8 mouse cellular contexts compared by ENCODE assay signal in the genomic region with DNA sequence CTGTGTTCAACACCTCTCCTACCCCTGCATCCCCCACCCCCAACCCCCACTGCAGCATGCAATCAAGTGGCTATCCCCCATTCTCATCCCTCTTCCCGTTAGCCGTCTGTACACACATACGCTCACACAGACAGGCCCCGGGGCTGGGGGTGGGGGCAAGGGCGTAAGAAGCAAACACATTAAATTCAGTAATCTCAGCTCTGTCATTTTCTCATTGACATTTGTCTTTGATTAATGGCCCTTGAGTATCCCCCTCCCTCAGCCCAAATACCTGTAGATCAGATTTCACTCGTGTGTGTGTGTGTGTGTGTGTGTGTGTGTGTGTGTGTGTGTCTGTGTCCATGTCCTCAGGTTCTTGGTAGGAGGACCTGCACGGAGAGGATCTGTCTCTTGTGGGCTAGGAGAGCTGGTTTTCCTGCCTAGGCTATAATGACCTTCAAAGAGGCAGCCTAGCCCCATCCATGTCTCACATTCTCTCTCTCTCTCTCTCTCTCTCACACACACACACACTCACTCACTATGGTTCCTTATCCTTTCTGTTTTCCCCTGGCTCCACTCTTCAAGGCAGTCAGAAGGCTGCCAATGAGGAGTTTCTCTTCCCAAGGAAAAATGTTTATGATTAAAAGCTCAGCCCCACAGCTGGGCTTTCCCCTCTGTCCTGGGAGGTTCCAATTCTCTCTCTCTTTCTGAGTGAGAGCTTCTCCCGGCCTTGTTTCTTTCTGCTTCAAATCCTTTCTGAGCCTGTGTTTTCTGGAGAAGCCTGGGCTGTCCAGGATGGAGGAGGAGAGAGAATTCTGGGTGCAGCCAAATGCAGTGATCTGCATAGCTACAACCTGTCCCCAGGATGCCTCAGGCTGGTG. TPM values are rescaled to one million over a fixed set of nuclear protein-coding genes. Genes with fewer than 3 reads are reported as not detected.
DNase-seq lines count a peak whose midpoint lies in the region; ATAC-seq and TF ChIP-seq lines count a peak whose summit lies in the region.
"Had no signal": no experiment of that assay in that cellular context is flagged by ENCODE, and none has a peak within 500 bp of the region (broad histone marks: within the 10 kb centered on the region; RNA-seq: fewer than 3 reads in every experiment).

No protein-coding gene starts in this region.

- TF ChIP-seq CTCF in layer of hippocampus, adult 2 months (conservative IDR thresholded peaks at IDR 0.05) = no peak

- no peaks in the 10 kb centered on the region for H3K36me3 ChIP-seq in hindbrain, embryonic 16.5 days (ENCODE audit: control insufficient read depth, insufficient read depth, low read length)
- peaks cover 3% of the 10 kb centered on the region for H3K36me3 ChIP-seq in neural tube, embryonic 15.5 days

- DNase-seq in layer of hippocampus, adult 2 months (ENCODE audit: low spot score in 2 of 2) = no peak
- no peak for DNase-seq in layer of hippocampus, adult 11-12 months (ENCODE audit: low spot score)
- peak; percentile 68 for DNase-seq in fat pad, adult 2 months (ENCODE audit: extremely low read depth, low read depth, low spot score)
- DNase-seq in frontal cortex, postnatal 36 days (ENCODE audit: low spot score in 2 of 2) = no peak
- DNase-seq in urinary bladder, postnatal 14 days (ENCODE audit: low spot score) = no peak
- DNase-seq: kidney, adult 18-20 months had no signal

- peak overlapping the region; percentile 92 for H3K27ac ChIP-seq in layer of hippocampus, adult 2 months
- peak overlapping the region; percentile 76 for H3K27ac ChIP-seq in hindbrain, embryonic 16.5 days (ENCODE audit: low read depth, low read length)
- H3K27ac ChIP-seq in neural tube, embryonic 15.5 days (replicated peaks) = peak overlapping the region; percentile 69

- peak overlapping the region; percentile 75 for H3K4me2 ChIP-seq in hindbrain, embryonic 16.5 days (ENCODE audit: low read length)
- H3K4me2 ChIP-seq in neural tube, embryonic 15.5 days = peak overlapping the region; percentile 88

- H3K27me3 ChIP-seq in hindbrain, embryonic 16.5 days (replicated peaks; ENCODE audit: control insufficient read depth, insufficient read depth, low read length) = no peaks in the 10 kb centered on the region
- no peaks in the 10 kb centered on the region for H3K27me3 ChIP-seq in neural tube, embryonic 15.5 days (replicated peaks)

- 25% methylated on average over 8 of the region's 8 CpGs for WGBS in hindbrain, embryonic 16.5 days
- 29% methylated on average over 8 of the region's 8 CpGs for WGBS in neural tube, embryonic 15.5 days

- H3K4me1 ChIP-seq in hindbrain, embryonic 16.5 days (ENCODE audit: control insufficient read depth, insufficient read depth, low read depth, low read length) = peaks cover 76% of the 10 kb centered on the region
- H3K4me1 ChIP-seq in neural tube, embryonic 15.5 days = peaks cover 85% of the 10 kb centered on the region

- no peak for ATAC-seq in hindbrain, embryonic 16.5 days
- no peak for ATAC-seq in neural tube, embryonic 15.5 days (ENCODE audit: low FRiP score)

- no peaks in the 10 kb centered on the region for H3K9me3 ChIP-seq in hindbrain, embryonic 16.5 days (ENCODE audit: control insufficient read depth, low read length)
- no peaks in the 10 kb centered on the region for H3K9me3 ChIP-seq in neural tube, embryonic 15.5 days (replicated peaks)

- H3K9ac ChIP-seq in hindbrain, embryonic 16.5 days (ENCODE audit: low read depth, low read length) = peak overlapping the region; percentile 20
- peak overlapping the region; percentile 17; the same call in 1 of the 2 replicates for H3K9ac ChIP-seq in neural tube, embryonic 15.5 days (replicated peaks)

- peak overlapping the region; percentile 49 for H3K4me3 ChIP-seq in layer of hippocampus, adult 2 months
- H3K4me3 ChIP-seq in hindbrain, embryonic 16.5 days (ENCODE audit: low read length) = 0 out of 2 replicates have a peak overlapping the region, but pooled peaks have one; percentile 14
- H3K4me3 ChIP-seq in neural tube, embryonic 15.5 days (replicated peaks) = no peak overlapping the region

RNA-seq across cellular contexts. Expression of a gene that starts 4.0 kb away (rescaled TPM):
- total RNA-seq in layer of hippocampus, adult 2 months (2021) = 100 to 1,000 TPM; 748 to 802 TPM
- polyA plus RNA-seq in hindbrain, embryonic 16.5 days (2015; fragmentation: Nextera tagmentation; extraction: Ambion mirVana) = 223 and 225 TPM in 2 replicates
- 185 and 211 TPM in 2 replicates for polyA plus RNA-seq in neural tube, embryonic 15.5 days (2015; fragmentation: Nextera tagmentation; extraction: Ambion mirVana)

RNA-seq across cellular contexts. Expression of a gene that starts 30.2 kb away (rescaled TPM):
- 1 to 10 TPM; 3.3 to 3.6 TPM for total RNA-seq in layer of hippocampus, adult 2 months (2021)
- polyA plus RNA-seq in hindbrain, embryonic 16.5 days (2015; fragmentation: Nextera tagmentation; extraction: Ambion mirVana) = 7.5 and 9.5 TPM in 2 replicates
- 6.7 and 6.8 TPM in 2 replicates for polyA plus RNA-seq in neural tube, embryonic 15.5 days (2015; fragmentation: Nextera tagmentation; extraction: Ambion mirVana)
